Mouse (Mus musculus): ENCODE results near the gene Dmrta2.

Dmrta2 gene

GRCm38 (mm10) chr4:109977148-109978067 lies at the start of gene Dmrta2:
Dmrta2 (plus strand) TSS chr4:109978053.
- DNase-seq, result no peak

GRCm38 (mm10) chr4:109929058-109929457 lies 48.8 kb upstream of the Dmrta2 start:
- no peak for DNase-seq

GRCm38 (mm10) chr4:109930445-109930844 lies 47.4 kb upstream of the Dmrta2 start:
- no peak for DNase-seq

DNA sequence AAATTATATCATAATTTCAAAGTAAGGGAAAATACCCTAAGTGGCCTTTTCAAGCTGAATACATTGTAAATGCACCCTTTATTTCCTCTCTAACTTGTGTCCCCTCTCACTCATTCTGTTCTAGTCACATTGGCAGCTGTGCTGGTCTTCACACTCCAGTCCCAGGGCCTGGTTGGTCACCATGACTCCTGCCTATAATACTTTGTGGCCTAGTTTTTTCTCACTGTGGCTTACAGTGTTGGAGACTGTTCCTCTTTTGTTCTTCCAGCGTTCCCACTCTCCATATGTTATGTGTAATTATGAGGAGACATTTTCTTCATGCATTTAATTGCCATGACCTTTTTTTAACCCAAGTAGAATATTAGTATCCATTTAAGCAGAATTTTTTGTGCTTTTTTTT lies 46.9 kb upstream of the Dmrta2 start:
- DNase-seq, result no peak

- DNase-seq, result no peak
Observed at GRCm38 (mm10) chr4:109936557-109936956, 41.3 kb upstream of the Dmrta2 start.

- no peak for DNase-seq
Observed at GRCm38 (mm10) chr4:109939291-109939690, 38.6 kb upstream of the Dmrta2 start.

DNA sequence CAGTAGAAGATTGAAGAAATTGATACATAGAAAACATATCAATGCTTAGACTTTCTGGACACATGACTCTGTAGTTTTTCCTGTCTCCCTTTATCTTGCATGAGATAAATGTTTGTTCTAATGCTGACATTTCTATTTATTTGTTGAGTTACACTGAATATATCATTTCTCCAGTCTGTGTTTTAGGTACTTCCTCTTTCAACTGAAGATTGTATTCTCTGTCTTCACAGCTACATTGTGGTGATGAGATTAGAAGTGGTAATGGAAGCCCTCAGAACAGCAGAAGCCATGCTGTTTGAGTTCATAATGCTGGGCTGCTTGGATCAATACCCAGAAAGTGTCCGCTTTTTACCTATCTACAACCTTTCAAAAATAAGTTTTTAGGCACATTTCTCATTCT lies 32.3 kb upstream of the Dmrta2 start:
- no peak for DNase-seq

DNA sequence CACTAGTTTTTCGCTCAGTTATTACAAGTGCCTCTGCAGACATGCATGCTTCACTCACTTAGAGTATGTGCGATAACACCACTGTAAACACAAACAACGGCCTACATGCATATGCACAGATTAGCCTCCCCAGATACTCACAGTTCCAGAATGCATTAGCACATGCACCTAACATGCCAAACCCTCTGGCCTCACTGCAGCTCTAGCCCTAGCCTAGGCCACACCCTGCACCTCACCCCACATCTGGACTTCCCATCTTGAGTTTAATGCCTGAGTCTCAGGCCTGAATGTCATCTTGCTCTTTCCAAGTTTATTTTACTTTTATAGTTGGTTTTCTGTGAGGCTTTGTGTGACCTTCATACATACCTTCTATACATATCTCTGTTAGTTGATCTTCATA lies 28.5 kb upstream of the Dmrta2 start:
- DNase-seq, result no peak

DNA sequence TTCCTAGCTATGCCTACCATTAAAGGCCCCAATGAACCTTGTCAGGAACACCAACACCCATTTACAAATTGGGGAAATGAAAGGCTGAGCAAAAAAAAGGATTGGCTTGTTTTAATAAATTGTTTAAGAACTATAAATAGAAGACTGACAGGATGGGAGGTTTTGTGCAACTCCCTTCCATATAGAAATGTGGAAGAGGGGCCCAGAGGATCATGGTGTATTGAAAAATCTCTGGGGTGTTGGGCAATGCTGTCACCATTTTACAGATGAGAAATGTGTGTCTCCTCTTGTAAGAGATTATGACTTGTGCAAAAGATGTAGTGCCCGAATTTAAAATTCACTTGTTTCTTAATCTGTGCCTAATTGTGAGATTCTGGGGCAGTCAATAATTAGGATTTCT lies 24.3 kb upstream of the Dmrta2 start:
- DNase-seq, result no peak

- DNase-seq, result no peak
Observed at GRCm38 (mm10) chr4:109960201-109960935, 17.5 kb upstream of the Dmrta2 start.

DNA sequence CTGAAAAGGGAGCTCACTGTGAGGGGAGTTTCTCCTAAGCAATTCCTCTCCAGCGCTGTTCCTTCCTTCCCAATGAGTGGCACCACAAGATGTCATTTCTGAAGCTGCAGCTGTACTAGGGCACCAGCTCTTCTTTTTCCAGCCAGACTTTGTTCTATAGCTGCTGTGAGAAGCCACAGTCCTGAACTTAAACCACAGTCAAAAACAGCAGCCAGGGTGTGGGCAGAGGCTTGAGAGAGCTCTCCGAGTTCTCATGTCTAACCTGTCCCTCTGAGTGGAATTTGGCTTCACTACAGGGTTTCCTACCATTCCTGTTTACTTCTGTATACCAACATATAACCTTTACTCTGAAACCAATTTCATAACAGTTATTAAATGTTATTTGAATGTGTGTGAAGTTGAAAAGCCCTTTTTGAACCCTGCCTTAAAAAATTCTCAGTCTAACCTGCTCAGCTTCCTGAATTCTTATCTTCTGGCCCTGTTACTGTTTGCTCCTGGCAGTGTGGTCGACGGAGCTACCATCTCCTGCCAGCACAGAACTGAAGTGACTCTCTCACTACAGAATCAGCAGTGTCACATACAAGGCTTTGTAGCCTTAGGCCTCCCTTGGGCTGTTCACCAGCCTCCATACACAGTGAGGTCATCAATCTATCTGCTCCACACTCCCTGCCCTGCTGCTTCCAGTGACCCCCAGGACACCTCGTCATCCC lies 14.1 kb upstream of the Dmrta2 start:
- DNase-seq, result no peak

- DNase-seq, result no peak
Observed at GRCm38 (mm10) chr4:109969561-109969960, 8.3 kb upstream of the Dmrta2 start.

GRCm38 (mm10) chr4:109973991-109974654 lies 3.7 kb upstream of the Dmrta2 start:
- DNase-seq, result no peak

DNA sequence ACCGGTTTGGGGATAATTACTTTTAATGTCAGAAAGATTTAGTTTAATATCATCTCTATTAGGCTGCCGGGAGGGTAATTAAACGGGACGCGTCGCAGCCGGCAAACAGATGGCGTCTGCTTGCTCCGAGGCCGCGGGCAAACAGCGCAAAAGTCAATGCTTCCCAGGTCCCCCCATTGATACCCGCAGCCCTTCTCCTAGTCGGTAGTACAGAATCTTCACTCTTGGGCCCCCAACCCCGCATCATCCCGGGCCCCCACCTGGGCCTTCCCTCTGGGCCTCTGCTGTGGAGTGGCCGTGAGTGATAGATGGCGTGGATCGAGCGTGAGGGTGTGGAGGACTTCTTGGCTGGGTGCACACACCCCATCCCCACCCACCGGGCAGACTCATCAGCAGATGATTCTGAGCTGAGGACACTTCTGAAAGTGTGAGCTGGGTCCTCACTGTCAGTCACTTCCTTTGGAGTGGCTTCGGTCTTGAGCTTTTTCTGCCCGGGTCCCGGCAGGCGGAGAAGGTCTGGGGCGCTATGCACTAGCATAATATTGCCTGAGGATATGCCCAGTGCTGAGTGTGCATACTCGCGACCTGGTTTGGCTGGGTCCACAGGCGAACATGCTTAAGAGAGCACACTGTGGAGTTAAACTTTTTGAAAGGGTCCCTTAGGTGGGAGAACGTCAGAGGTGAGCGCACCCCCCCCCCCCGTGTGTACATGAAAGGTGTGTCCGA lies 3.0 kb upstream of the Dmrta2 start:
- DNase-seq, result no peak

DNA sequence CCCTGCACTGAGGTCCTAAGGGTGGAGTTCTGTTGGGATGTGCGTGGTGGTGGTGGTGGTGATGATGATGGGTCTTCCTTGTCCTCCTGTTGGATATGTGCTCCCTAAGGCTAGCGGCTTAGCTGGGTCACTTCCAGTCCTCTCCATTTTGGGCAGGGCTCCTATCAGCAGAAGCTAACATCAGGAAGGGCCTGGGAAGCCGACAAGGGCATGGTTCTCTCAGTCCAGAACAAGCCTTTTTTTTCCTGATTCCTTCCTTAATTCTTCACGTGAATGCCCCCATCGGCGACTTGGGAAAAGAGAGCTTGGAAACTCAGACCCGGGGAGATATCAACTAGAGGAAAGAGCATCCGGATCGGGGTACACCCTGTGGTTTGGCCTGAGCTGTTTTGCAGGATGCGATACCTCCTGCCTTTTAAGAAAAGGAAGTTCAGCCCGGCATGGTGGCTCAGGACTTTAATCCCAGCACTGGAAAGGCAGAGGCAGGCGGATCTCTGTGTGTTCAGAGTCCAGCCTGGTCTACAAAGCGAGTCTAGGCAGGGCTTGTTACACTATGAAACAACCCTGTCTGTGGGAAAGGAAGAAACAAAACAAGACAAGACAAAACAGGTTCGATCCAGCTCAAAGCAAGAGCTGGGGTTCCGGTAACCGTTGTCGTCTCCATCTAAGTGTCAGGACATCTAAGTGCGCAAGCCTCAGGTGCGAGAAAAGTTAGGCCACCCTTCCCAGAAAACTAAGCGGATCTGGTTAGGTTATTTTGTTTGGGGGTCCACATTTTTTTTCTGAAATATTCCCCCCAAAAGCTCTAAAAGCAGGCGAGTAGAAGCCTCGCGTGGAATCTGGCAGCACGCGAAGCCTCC lies 2.2 kb upstream of the Dmrta2 start:
- no peak for DNase-seq

GRCm38 (mm10) chr4:109976273-109977147 lies 1.3 kb upstream of the Dmrta2 start:
- DNase-seq, result no peak

GRCm38 (mm10) chr4:109978068-109978857 lies 410 bp downstream of the Dmrta2 start:
- DNase-seq, result no peak

- DNase-seq, result no peak
Observed at GRCm38 (mm10) chr4:109978858-109979340, 1.0 kb downstream of the Dmrta2 start.
